Mouse (Mus musculus) testis, adult 2 months (tissue): Measurements from ENCODE around the gene Tmem161a.

Source experiments
- CTCF ChIP-seq: fragments of 200-500 bp; IDR thresholded peaks from 2 replicates; pipeline ENCODE4 v1.5.1; 2012; ENCODE audit warnings: low read depth, mild to moderate bottlenecking, inconsistent platforms, low read length, moderate library complexity; ENCODE audit not compliant: control insufficient read depth, insufficient read depth, insufficient replicate concordance
- POLR2A ChIP-seq: fragments of 200-500 bp; IDR thresholded peaks from 2 replicates; pipeline ENCODE4 v1.6.1; 2012; ENCODE audit warnings: low read depth, mild to moderate bottlenecking, inconsistent platforms, low read length, moderate library complexity; ENCODE audit not compliant: control insufficient read depth

DNA sequence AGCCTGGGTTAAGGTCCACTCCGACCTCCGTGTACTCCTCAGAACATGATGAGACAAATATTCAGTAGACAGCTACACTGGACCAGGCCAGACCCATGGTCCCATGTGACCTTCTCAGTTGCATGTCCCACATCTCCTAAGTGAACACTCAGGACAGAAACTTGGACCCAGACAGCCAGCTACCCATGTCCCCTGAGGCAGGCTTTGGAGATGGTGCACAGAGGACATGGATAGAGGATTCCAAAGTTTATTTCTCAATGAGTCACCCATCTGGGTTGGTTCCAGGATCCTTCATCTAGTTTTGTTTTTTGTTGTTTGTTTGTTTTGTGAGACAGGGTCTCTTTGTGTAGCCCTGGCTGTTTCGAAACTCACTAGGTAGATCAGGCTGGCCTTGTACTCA lies 48.8 kb downstream of the Tmem161a start:
- TF ChIP-seq CTCF (no peak), POLR2A (no peak)
